Mouse (Mus musculus): Measurements from ENCODE around the gene Gstm2. TPM values are rescaled to one million over a fixed set of nuclear protein-coding genes. Genes with fewer than 3 reads are reported as not detected.

Gene Gstm2
- polyA plus RNA-seq (2014; fragmentation: Illumina TruSeq; extraction: RNeasy Lipid Tissue Mini Kit (QIAGEN cat#74804); ENCODE audit: insufficient read depth, low read depth, low replicate concordance) = 236 TPM

DNA sequence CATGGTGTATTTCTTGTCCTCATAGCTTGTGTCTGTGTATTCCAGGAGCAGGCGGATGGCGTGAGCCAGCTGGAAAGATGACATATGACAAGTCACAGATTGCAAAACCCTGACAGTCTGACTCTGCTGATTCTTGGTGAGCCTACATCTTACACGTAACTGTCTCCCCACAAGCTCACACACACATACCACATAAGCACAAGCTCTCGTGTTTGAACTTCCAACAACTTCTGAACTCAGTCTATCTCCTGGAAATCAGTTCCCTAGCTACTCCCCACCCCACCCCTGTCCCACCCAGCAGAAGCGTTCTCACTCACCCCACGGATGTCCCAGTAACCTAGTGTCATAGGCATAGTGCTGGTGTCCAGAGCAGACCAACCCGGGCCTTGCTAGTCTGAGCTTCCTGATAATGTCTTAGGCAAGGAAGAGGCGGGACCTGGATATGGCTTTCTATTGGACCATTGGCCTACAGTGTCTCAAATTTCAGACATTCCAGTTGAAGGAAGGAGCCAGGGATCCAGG, at the start of gene Gstm2:
TSS of gene Gstm2 (minus strand) at position 413 of the 522 bp plus-strand sequence.

DNA sequence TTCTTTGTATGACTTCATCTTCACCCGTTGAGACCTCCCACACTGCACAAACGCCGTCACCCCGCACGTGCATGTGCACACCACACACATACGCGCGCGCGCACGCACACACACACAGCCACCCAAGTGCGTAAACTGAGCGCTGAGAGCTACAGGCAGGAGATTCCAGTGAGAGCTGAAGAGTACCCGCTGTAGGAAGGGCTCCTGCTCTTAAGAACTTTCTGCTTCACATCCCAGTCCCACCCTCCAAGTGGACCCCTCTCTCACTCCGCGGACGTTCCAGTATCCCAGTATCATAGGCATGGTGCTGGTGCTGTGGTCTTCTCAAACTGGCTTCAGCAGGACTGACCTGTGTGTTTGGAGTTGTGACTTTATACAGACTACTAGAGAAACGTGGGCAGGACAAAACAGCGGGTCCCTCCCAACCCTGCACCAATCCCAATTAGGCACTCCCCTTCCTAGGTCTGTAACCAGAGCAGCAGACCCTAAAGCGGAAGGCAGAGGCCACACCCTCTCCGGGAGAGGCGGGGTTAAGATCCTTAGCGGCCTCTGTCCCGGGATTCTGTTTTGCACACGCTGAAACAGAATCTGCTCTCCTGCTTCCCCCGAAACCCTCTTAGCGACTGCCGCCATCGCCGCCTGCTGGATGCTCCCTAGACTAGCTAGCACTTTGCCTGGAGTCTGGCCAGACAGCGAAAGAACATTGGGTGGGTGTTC, 31.4 kb upstream of the Gstm2 start, which contains the start of gene Gstm1:
TSS of gene Gstm1 (minus strand) at position 501 of the 717 bp plus-strand sequence.

DNA sequence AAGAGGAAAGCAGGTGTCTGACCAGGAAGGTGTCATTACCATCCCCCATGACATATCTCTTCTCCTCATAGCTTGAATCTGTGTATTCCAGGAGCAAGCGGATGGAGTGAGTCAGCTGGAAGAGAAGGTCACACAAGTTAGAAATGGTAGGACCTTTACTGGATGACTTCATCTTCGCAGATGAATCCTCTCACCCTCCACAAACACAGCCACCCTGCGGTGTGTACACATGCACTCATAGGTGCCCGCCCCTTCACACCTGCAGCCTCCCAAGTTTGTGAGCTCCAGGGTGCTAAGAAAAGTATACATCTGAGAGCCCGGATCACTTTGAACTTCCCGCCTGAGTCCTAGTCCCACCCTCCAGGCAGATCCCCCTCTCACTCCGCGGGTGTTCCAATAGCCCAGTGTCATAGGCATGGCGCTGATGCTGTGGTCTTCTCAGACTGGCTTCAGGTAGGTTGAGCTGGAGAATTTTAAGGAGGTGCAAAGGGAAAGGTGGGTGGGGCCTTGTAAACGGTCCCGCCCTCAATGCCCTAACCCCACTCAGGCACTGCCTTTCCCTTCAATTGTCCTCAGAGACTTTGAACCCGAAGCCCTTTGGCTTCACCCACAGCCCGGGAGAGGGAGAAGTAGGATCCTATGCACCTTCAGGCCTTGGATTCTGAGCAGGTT, 17.4 kb downstream of the Gstm2 start, which contains the start of gene Gstm3:
TSS of gene Gstm3 (minus strand) at position 560 of the 672 bp plus-strand sequence.

DNA sequence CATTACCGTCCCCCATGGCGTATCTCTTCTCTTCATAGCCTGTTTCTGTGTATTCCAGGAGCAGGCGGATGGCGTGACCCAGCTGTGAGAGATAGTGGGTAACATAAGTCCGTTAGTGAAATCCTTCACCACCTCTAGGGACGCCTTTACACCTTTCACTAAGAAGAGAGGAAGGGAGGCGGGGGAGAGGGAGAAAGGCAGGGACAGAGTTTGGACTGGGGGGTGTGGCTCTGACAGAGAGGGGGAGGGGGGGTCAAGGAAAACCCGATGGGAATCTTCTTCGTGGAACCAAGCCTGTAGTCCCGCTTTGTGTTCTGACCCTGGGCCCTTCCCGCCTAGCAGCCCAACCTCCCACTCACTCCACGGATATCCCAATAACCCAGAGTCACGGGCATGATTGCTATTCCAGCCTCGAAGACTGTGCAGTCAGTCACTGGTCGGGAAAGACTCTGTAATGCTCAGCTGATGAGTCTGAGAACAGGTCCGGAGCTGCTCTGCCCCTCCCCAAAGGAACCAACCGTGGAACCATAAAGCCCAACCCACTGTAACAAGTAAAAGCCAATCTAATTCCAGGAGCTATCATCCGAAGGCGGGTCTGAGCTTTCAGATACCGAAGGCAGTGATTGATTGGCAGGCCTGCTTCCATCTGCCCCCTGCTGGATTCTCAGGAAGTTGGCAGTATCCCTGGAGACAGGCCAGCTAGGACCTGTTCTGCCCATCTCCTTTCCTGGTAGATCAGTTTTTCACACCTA, 42.8 kb downstream of the Gstm2 start, which contains the start of gene Gstm6:
TSS of gene Gstm6 (minus strand) at position 511 of the 752 bp plus-strand sequence.

Other genes with a start within 250 kb of the Gstm2 start
- 14.3 TPM for gene Csf1, start 226.0 kb downstream of the Gstm2 start, polyA plus RNA-seq (2014; fragmentation: Illumina TruSeq; extraction: RNeasy Lipid Tissue Mini Kit (QIAGEN cat#74804); ENCODE audit: insufficient read depth, low read depth, low replicate concordance)
- gene Eps8l3, start 109.2 kb downstream of the Gstm2 start, polyA plus RNA-seq (2014; fragmentation: Illumina TruSeq; extraction: RNeasy Lipid Tissue Mini Kit (QIAGEN cat#74804); ENCODE audit: insufficient read depth, low read depth, low replicate concordance) = not detected
- gene Gstm5, start 90.6 kb downstream of the Gstm2 start, polyA plus RNA-seq (2014; fragmentation: Illumina TruSeq; extraction: RNeasy Lipid Tissue Mini Kit (QIAGEN cat#74804); ENCODE audit: insufficient read depth, low read depth, low replicate concordance) = 28.6 TPM
- 7.9 TPM for gene Gstm7, start 54.6 kb downstream of the Gstm2 start, polyA plus RNA-seq (2014; fragmentation: Illumina TruSeq; extraction: RNeasy Lipid Tissue Mini Kit (QIAGEN cat#74804); ENCODE audit: insufficient read depth, low read depth, low replicate concordance)
- gene Gstm6, start 42.7 kb downstream of the Gstm2 start, polyA plus RNA-seq (2014; fragmentation: Illumina TruSeq; extraction: RNeasy Lipid Tissue Mini Kit (QIAGEN cat#74804); ENCODE audit: insufficient read depth, low read depth, low replicate concordance) = 5.0 TPM
- gene Gstm3, start 17.2 kb downstream of the Gstm2 start, polyA plus RNA-seq (2014; fragmentation: Illumina TruSeq; extraction: RNeasy Lipid Tissue Mini Kit (QIAGEN cat#74804); ENCODE audit: insufficient read depth, low read depth, low replicate concordance) = 0.30 TPM
- gene Gstm1, start 31.5 kb upstream of the Gstm2 start, polyA plus RNA-seq (2014; fragmentation: Illumina TruSeq; extraction: RNeasy Lipid Tissue Mini Kit (QIAGEN cat#74804); ENCODE audit: insufficient read depth, low read depth, low replicate concordance) = 591 TPM
- gene Gstm4, start 58.4 kb upstream of the Gstm2 start, polyA plus RNA-seq (2014; fragmentation: Illumina TruSeq; extraction: RNeasy Lipid Tissue Mini Kit (QIAGEN cat#74804); ENCODE audit: insufficient read depth, low read depth, low replicate concordance) = 15.8 TPM
- 11.1 TPM for gene Ampd2, start 100.2 kb upstream of the Gstm2 start, polyA plus RNA-seq (2014; fragmentation: Illumina TruSeq; extraction: RNeasy Lipid Tissue Mini Kit (QIAGEN cat#74804); ENCODE audit: insufficient read depth, low read depth, low replicate concordance)
- gene Gnat2, start 106.3 kb upstream of the Gstm2 start, polyA plus RNA-seq (2014; fragmentation: Illumina TruSeq; extraction: RNeasy Lipid Tissue Mini Kit (QIAGEN cat#74804); ENCODE audit: insufficient read depth, low read depth, low replicate concordance) = not detected
- 49.2 TPM for gene Gnai3, start 159.7 kb upstream of the Gstm2 start, polyA plus RNA-seq (2014; fragmentation: Illumina TruSeq; extraction: RNeasy Lipid Tissue Mini Kit (QIAGEN cat#74804); ENCODE audit: insufficient read depth, low read depth, low replicate concordance)
- not detected for gene Gpr61, start 168.4 kb upstream of the Gstm2 start, polyA plus RNA-seq (2014; fragmentation: Illumina TruSeq; extraction: RNeasy Lipid Tissue Mini Kit (QIAGEN cat#74804); ENCODE audit: insufficient read depth, low read depth, low replicate concordance)
- gene Amigo1, start 199.9 kb upstream of the Gstm2 start, polyA plus RNA-seq (2014; fragmentation: Illumina TruSeq; extraction: RNeasy Lipid Tissue Mini Kit (QIAGEN cat#74804); ENCODE audit: insufficient read depth, low read depth, low replicate concordance) = 5.9 TPM
- 6.2 TPM for gene Cyb561d1, start 214.8 kb upstream of the Gstm2 start, polyA plus RNA-seq (2014; fragmentation: Illumina TruSeq; extraction: RNeasy Lipid Tissue Mini Kit (QIAGEN cat#74804); ENCODE audit: insufficient read depth, low read depth, low replicate concordance)
- 2.5 TPM for gene Atxn7l2, start 224.5 kb upstream of the Gstm2 start, polyA plus RNA-seq (2014; fragmentation: Illumina TruSeq; extraction: RNeasy Lipid Tissue Mini Kit (QIAGEN cat#74804); ENCODE audit: insufficient read depth, low read depth, low replicate concordance)
- gene Sypl2, start 240.2 kb upstream of the Gstm2 start, polyA plus RNA-seq (2014; fragmentation: Illumina TruSeq; extraction: RNeasy Lipid Tissue Mini Kit (QIAGEN cat#74804); ENCODE audit: insufficient read depth, low read depth, low replicate concordance) = 0.10 TPM